Mouse (Mus musculus): Measurements from ENCODE around the gene Clasp1. TPM values are rescaled to one million over a fixed set of nuclear protein-coding genes. Genes with fewer than 3 reads are reported as not detected.

The Clasp1 gene
- polyA plus RNA-seq, 1 experiment, result 12.8 TPM

- Histone ChIP-seq H3K4me1 (ENCODE audit: control insufficient read depth, insufficient read depth, low read length) (no peaks in the 10 kb centered on the region; the same call in 1 of the 2 replicates), H3K36me3 (ENCODE audit: control insufficient read depth, insufficient read depth, low read length) (no peaks in the 10 kb centered on the region), H3K4me3 (ENCODE audit: insufficient read depth, low read depth, low read length) (no peak overlapping the region), H3K27ac (ENCODE audit: insufficient read depth, low read depth, low read length) (no peak overlapping the region), H3K27me3 (replicated peaks; ENCODE audit: control insufficient read depth, insufficient read depth, low read length) (no peaks in the 10 kb centered on the region)
- WGBS, result 79% methylated on average over 6 of the region's 6 CpGs
- TF ChIP-seq CTCF (conservative IDR thresholded peaks at IDR 0.05; ENCODE audit: insufficient read depth, insufficient read length, low read depth, low read length) (no peak), POLR2A (IDR thresholded peaks at IDR 0.05; ENCODE audit: low read depth, low read length) (no peak)
- DNase-seq, result no peak
Observed at GRCm38 (mm10) chr1:118402966-118403365, 14.1 kb downstream of the Clasp1 start.

- H3K4me1 ChIP-seq (ENCODE audit: control insufficient read depth, insufficient read depth, low read length), result no peaks in the 10 kb centered on the region; the same call in 1 of the 2 replicates
- H3K27me3 ChIP-seq (replicated peaks; ENCODE audit: control insufficient read depth, insufficient read depth, low read length), result no peaks in the 10 kb centered on the region
- no peak overlapping the region for H3K4me3 ChIP-seq (ENCODE audit: insufficient read depth, low read depth, low read length)
- H3K27ac ChIP-seq (ENCODE audit: insufficient read depth, low read depth, low read length), result no peak overlapping the region
- 69% methylated on average over 3 of the region's 3 CpGs for WGBS
- no peaks in the 10 kb centered on the region for H3K36me3 ChIP-seq (ENCODE audit: control insufficient read depth, insufficient read depth, low read length)
- DNase-seq, result no peak
- TF ChIP-seq POLR2A (IDR thresholded peaks at IDR 0.05; ENCODE audit: low read depth, low read length), result no peak
- TF ChIP-seq CTCF (conservative IDR thresholded peaks at IDR 0.05; ENCODE audit: insufficient read depth, insufficient read length, low read depth, low read length), result no peak
Observed at GRCm38 (mm10) chr1:118403440-118403839, 14.6 kb downstream of the Clasp1 start.

GRCm38 (mm10) chr1:118407586-118408250 is 18.9 kb downstream of the Clasp1 start:
- H3K36me3 ChIP-seq (ENCODE audit: control insufficient read depth, insufficient read depth, low read length), result no peaks in the 10 kb centered on the region
- H3K4me3 ChIP-seq (ENCODE audit: insufficient read depth, low read depth, low read length), result no peak overlapping the region
- TF ChIP-seq POLR2A (IDR thresholded peaks at IDR 0.05; ENCODE audit: low read depth, low read length), result no peak
- TF ChIP-seq CTCF (conservative IDR thresholded peaks at IDR 0.05; ENCODE audit: insufficient read depth, insufficient read length, low read depth, low read length), result no peak
- H3K27ac ChIP-seq (ENCODE audit: insufficient read depth, low read depth, low read length), result no peak overlapping the region
- 77% methylated on average over 7 of the region's 7 CpGs for WGBS
- no peak for DNase-seq
- H3K27me3 ChIP-seq (replicated peaks; ENCODE audit: control insufficient read depth, insufficient read depth, low read length), result no peaks in the 10 kb centered on the region
- H3K4me1 ChIP-seq (ENCODE audit: control insufficient read depth, insufficient read depth, low read length), result no peaks in the 10 kb centered on the region; the same call in 1 of the 2 replicates

- WGBS, result 86% methylated on average over 4 of the region's 4 CpGs
- H3K4me1 ChIP-seq (ENCODE audit: control insufficient read depth, insufficient read depth, low read length), result no peaks in the 10 kb centered on the region; the same call in 1 of the 2 replicates
- H3K27ac ChIP-seq (ENCODE audit: insufficient read depth, low read depth, low read length), result no peak overlapping the region
- no peaks in the 10 kb centered on the region for H3K36me3 ChIP-seq (ENCODE audit: control insufficient read depth, insufficient read depth, low read length)
- no peaks in the 10 kb centered on the region for H3K27me3 ChIP-seq (replicated peaks; ENCODE audit: control insufficient read depth, insufficient read depth, low read length)
- TF ChIP-seq POLR2A (IDR thresholded peaks at IDR 0.05; ENCODE audit: low read depth, low read length), result no peak
- no peak for TF ChIP-seq CTCF (conservative IDR thresholded peaks at IDR 0.05; ENCODE audit: insufficient read depth, insufficient read length, low read depth, low read length)
- no peak overlapping the region for H3K4me3 ChIP-seq (ENCODE audit: insufficient read depth, low read depth, low read length)
- no peak for DNase-seq
Observed at GRCm38 (mm10) chr1:118409249-118409648, 20.4 kb downstream of the Clasp1 start.

GRCm38 (mm10) chr1:118410824-118411223 is 22.0 kb downstream of the Clasp1 start:
- Histone ChIP-seq H3K4me3 (ENCODE audit: insufficient read depth, low read depth, low read length) (no peak overlapping the region), H3K36me3 (ENCODE audit: control insufficient read depth, insufficient read depth, low read length) (no peaks in the 10 kb centered on the region), H3K27ac (ENCODE audit: insufficient read depth, low read depth, low read length) (no peak overlapping the region), H3K4me1 (ENCODE audit: control insufficient read depth, insufficient read depth, low read length) (no peaks in the 10 kb centered on the region), H3K27me3 (replicated peaks; ENCODE audit: control insufficient read depth, insufficient read depth, low read length) (no peaks in the 10 kb centered on the region)
- no peak for DNase-seq
- TF ChIP-seq POLR2A (IDR thresholded peaks at IDR 0.05; ENCODE audit: low read depth, low read length) (no peak), CTCF (conservative IDR thresholded peaks at IDR 0.05; ENCODE audit: insufficient read depth, insufficient read length, low read depth, low read length) (no peak)
- WGBS, result 84% methylated on average over 5 of the region's 5 CpGs

- H3K36me3 ChIP-seq (ENCODE audit: control insufficient read depth, insufficient read depth, low read length), result no peaks in the 10 kb centered on the region
- 100% methylated on average over 2 of the region's 2 CpGs for WGBS
- no peak for DNase-seq
- no peak for TF ChIP-seq POLR2A (IDR thresholded peaks at IDR 0.05; ENCODE audit: low read depth, low read length)
- no peak for TF ChIP-seq CTCF (conservative IDR thresholded peaks at IDR 0.05; ENCODE audit: insufficient read depth, insufficient read length, low read depth, low read length)
- H3K27me3 ChIP-seq (replicated peaks; ENCODE audit: control insufficient read depth, insufficient read depth, low read length), result no peaks in the 10 kb centered on the region
- no peaks in the 10 kb centered on the region for H3K4me1 ChIP-seq (ENCODE audit: control insufficient read depth, insufficient read depth, low read length)
- H3K27ac ChIP-seq (ENCODE audit: insufficient read depth, low read depth, low read length), result no peak overlapping the region
- no peak overlapping the region for H3K4me3 ChIP-seq (ENCODE audit: insufficient read depth, low read depth, low read length)
Observed at GRCm38 (mm10) chr1:118413169-118413568, 24.3 kb downstream of the Clasp1 start.

GRCm38 (mm10) chr1:118417047-118417730 is 28.3 kb downstream of the Clasp1 start:
- H3K4me3 ChIP-seq (ENCODE audit: insufficient read depth, low read depth, low read length), result no peak overlapping the region
- H3K27ac ChIP-seq (ENCODE audit: insufficient read depth, low read depth, low read length), result no peak overlapping the region
- TF ChIP-seq POLR2A (IDR thresholded peaks at IDR 0.05; ENCODE audit: low read depth, low read length) (no peak), CTCF (conservative IDR thresholded peaks at IDR 0.05; ENCODE audit: insufficient read depth, insufficient read length, low read depth, low read length) (no peak)
- H3K27me3 ChIP-seq (replicated peaks; ENCODE audit: control insufficient read depth, insufficient read depth, low read length), result no peaks in the 10 kb centered on the region
- no peaks in the 10 kb centered on the region for H3K36me3 ChIP-seq (ENCODE audit: control insufficient read depth, insufficient read depth, low read length)
- no peak for DNase-seq
- 85% methylated on average over 9 of the region's 9 CpGs for WGBS
- peaks cover 3% of the 10 kb centered on the region; the same call in 1 of the 2 replicates for H3K4me1 ChIP-seq (ENCODE audit: control insufficient read depth, insufficient read depth, low read length)
